Mouse (Mus musculus) heart, postnatal 0 days (tissue): ENCODE data around the gene Aplnr.

Experiments
- CTCF ChIP-seq: IDR thresholded peaks from 2 replicates; pipeline ENCODE4 v1.5.1; 2016; ENCODE audit warnings: antibody characterized with exemption, control low read depth, low read depth
- EP300 ChIP-seq: IDR thresholded peaks from 2 replicates; pipeline ENCODE4 v1.6.1; 2016; ENCODE audit warnings: antibody characterized with exemption, low read depth

DNA sequence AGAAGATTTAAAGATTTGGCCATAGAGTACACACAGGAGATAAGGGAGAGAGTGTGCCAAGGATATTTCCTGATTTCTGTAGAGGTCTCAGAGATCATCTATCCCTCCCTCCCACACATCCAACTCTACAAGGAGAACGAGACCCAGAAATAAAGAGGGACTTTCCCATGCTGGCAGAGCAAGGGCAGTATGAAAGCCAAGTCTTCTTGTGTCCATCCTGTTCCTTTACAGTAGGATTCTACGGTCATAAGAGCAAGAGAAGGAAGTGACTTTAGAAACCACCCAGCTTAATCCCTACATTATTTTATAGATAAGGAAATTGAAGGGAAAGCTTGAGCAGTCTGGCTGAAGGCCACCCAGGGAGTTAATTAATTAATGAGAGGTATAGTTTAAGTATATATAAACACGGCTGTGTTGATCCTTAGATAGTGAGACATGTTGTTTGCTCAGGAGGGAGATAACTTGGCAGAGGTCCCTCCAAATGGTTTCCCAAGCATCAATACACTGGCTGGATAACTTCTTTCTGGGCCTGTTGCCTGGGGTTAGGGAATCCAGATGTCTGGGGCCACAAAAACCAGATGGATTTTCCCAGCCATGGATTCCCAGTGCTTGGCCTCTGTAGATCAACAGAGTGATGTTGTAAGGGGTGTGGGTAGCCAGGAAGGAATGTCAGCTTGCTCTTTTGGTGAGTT is 36.2 kb downstream of the Aplnr start:
- no peak for TF ChIP-seq CTCF
- no peak for TF ChIP-seq EP300
